Mouse (Mus musculus) frontal cortex, adult 2 months (tissue): ENCODE data around the gene Oxsm. TPM values are rescaled to one million over a fixed set of nuclear protein-coding genes. Genes with fewer than 3 reads are reported as not detected.

Source experiments
- DNase-seq, 2 experiments: peaks; one replicate each; pipeline ENCODE4 v3.0.0; 2022; ENCODE audit warnings: low spot score in 1 of 2; ENCODE audit errors: extremely low spot score in 1 of 2
- polyA plus RNA-seq: library from polyadenylated mRNA; depleted of rRNA; stranded (reverse); fragments of >200 nt; gene quantifications from 2 replicates; pipeline ENCODE4 v1.2.3, GENCODE M21; 2012; rRNA removed

The Oxsm gene
- polyA plus RNA-seq, 1 experiment, result 5.5 TPM

GRCm38 (mm10) chr14:16242947-16243602, 6.5 kb downstream of the Oxsm start:
- peak; percentile 86 to 91 for DNase-seq

- no peak for DNase-seq
These were observed 7.3 kb downstream of the Oxsm start for GRCm38 (mm10) chr14:16242193-16242815.

GRCm38 (mm10) chr14:16236466-16236865, 13.1 kb downstream of the Oxsm start:
- DNase-seq, result no peak

- DNase-seq, result no peak
These were observed 16.1 kb downstream of the Oxsm start for GRCm38 (mm10) chr14:16233515-16233914.

- no peak for DNase-seq
These were observed 19.0 kb downstream of the Oxsm start for GRCm38 (mm10) chr14:16230581-16230980.

GRCm38 (mm10) chr14:16229395-16229794, 20.2 kb downstream of the Oxsm start:
- DNase-seq, result no peak

GRCm38 (mm10) chr14:16219015-16219414, 30.6 kb downstream of the Oxsm start:
- DNase-seq, result peak in 1 of 2 experiments; percentile 46

GRCm38 (mm10) chr14:16207722-16208121, 41.9 kb downstream of the Oxsm start:
- DNase-seq, result no peak

- DNase-seq, result no peak
These were observed 47.9 kb downstream of the Oxsm start for GRCm38 (mm10) chr14:16201673-16202072.

GRCm38 (mm10) chr14:16200969-16201638, 48.5 kb downstream of the Oxsm start:
- DNase-seq, result peak; percentile 33 to 61

- no peak for DNase-seq
These were observed 49.2 kb downstream of the Oxsm start for GRCm38 (mm10) chr14:16200220-16200912.

GRCm38 (mm10) chr14:16196518-16196917, 53.1 kb downstream of the Oxsm start:
- DNase-seq, result peak in 1 of 2 experiments; percentile 29

GRCm38 (mm10) chr14:16195486-16195885, 54.1 kb downstream of the Oxsm start:
- no peak for DNase-seq

GRCm38 (mm10) chr14:16194125-16194524, 55.5 kb downstream of the Oxsm start:
- no peak for DNase-seq

GRCm38 (mm10) chr14:16189142-16189541, 60.5 kb downstream of the Oxsm start:
- no peak for DNase-seq

Other genes with a start within 250 kb of the Oxsm start
- 16.6 and 16.7 TPM in 2 replicates for gene Ngly1, start 528 bp downstream of the Oxsm start, polyA plus RNA-seq
- gene Top2b, start 115.4 kb upstream of the Oxsm start, polyA plus RNA-seq, result 47.1 and 58.2 TPM in 2 replicates